Mouse (Mus musculus): ENCODE measurements at regions not wholly inside any gene's neighbourhood (a gene's known extent, or its start where the extent isn't known, plus 50 kb on each side); places are given as distances from the start of the nearest gene placed in this dataset.

DNA sequence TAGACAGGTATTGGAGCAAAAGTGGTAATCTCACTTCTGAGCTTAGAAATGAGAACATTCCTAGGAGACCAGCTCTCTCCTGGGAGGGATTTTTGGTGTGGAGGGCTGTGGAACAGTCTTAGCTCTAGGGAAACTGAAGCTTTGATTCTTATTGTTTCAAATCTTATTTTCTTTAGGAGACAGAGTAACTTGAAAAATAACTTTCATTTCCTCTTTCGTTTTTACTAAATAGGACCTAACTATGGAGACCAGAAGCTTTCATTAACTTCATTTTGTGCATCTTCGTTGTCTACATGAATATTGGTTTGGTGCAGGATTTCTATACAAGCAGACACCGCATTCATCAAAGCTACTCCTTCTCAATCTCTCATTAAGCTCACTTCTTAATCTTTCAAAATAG is 1010.5 kb upstream of the Msl3l2 start:
- ATAC-seq (replicated peaks; ENCODE audit: poor library complexity, severe bottlenecking) = no peak; the same call in 1 of the 2 replicates

GRCm38 (mm10) chr10:55097225-55097624 is 1009.5 kb upstream of the Msl3l2 start:
- ATAC-seq (replicated peaks; ENCODE audit: poor library complexity, severe bottlenecking) = no peak

GRCm38 (mm10) chr10:55098278-55098677 is 1008.4 kb upstream of the Msl3l2 start:
- peak; percentile 96 for ATAC-seq (replicated peaks; ENCODE audit: poor library complexity, severe bottlenecking)

DNA sequence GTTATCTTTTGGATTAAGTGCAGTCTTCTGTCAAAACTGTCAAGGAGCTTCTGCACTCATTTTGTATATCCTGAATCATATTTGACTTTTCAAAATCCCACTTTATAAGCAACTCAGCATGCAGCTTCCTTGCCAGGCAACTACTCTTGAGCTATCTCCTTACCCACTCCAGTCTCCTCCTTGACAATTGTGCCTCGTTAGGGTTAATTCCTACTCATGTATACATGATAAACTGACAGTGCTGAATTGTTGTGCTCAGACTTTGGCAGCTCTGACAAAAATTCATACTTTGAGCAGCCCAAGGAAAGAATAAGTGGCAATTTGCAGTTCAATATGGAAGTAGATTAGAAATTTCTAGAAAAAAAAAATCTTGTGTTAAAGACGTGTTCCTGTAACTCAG is 994.5 kb upstream of the Msl3l2 start:
- ATAC-seq (replicated peaks; ENCODE audit: poor library complexity, severe bottlenecking) = no peak

DNA sequence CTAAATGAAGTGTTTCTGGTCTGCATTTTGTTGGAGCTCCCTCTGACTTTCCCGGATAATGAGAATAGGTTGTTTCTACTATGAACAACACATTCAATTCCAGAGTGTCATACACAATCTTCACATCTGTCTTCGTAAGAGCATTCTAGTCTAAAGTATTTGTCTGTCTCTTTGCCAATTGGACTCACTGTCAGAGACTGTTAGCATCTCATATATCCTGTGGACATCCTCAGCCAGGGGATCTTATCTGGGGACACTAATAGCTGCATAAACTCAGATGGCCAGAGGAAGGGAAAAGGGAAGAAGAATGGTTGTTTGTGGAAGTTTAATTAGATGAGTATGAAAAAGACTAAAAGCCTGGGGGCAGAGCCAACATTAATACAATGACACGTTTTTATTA is 958.5 kb upstream of the Msl3l2 start:
- ATAC-seq (replicated peaks; ENCODE audit: poor library complexity, severe bottlenecking) = no peak

DNA sequence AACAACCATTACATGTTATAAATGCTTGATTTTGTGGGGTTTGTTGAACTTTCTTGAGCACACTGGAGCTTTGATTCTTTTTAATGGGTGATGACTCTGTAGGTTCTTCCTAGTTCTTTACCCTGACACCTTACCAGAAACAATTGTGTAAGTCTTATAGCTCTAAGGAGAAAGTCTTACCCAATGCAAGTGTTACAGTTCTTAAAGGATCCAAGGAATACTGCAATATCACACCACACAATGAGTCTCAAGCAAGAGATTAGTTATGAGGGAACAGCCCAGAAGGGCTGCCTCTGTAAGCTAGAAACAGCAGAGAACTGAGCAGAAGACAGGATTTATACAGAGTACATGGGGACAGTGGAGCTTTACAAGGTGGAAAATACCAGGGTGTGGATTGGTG is 914.5 kb upstream of the Msl3l2 start:
- ATAC-seq (replicated peaks; ENCODE audit: poor library complexity, severe bottlenecking) = no peak

DNA sequence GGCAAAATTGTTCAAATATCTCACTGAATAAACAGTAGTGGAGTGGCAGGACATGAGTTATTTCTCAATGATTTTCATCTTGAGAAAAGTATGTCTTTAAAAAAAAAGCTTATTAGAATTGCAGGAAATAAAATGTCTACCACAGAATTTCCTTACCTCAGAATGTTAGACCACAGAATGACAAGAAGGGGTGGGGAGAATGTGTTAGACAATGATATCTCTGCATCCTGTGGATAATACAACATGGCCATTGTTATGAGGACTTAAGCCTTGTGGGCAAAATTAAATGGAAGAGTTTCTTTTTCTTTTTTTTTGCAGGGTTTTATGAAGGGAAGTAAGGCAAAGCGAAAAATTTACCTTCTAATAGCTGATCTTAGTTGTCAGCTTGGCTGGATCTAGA is 912.6 kb upstream of the Msl3l2 start:
- ATAC-seq (replicated peaks; ENCODE audit: poor library complexity, severe bottlenecking) = no peak

- no peak for ATAC-seq (replicated peaks; ENCODE audit: poor library complexity, severe bottlenecking)
Measured at GRCm38 (mm10) chr10:55195266-55195665, 911.5 kb upstream of the Msl3l2 start.

GRCm38 (mm10) chr10:55237156-55237555 is 869.6 kb upstream of the Msl3l2 start:
- ATAC-seq (replicated peaks; ENCODE audit: poor library complexity, severe bottlenecking) = no peak

DNA sequence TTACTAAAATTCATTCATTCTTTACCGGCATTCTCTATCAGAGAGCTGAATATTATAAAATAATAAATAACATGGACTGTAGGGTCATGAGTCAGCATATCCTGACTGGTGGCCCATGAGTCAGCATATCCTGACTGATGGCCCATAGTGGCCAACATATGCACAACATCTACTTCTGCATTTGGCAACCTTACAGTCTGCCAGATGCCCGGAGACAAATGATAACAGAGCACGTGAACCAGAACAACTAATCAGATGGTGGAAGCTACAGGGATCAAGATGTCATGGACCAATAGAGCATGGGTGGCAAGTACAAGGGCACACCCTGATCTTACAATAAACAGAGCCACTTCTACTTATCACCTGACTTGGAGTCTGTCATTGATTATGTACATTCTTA is 849.4 kb upstream of the Msl3l2 start:
- peak; percentile 68 for ATAC-seq (replicated peaks; ENCODE audit: poor library complexity, severe bottlenecking)

GRCm38 (mm10) chr10:55300141-55300540 is 806.6 kb upstream of the Msl3l2 start:
- ATAC-seq (replicated peaks; ENCODE audit: poor library complexity, severe bottlenecking) = no peak

DNA sequence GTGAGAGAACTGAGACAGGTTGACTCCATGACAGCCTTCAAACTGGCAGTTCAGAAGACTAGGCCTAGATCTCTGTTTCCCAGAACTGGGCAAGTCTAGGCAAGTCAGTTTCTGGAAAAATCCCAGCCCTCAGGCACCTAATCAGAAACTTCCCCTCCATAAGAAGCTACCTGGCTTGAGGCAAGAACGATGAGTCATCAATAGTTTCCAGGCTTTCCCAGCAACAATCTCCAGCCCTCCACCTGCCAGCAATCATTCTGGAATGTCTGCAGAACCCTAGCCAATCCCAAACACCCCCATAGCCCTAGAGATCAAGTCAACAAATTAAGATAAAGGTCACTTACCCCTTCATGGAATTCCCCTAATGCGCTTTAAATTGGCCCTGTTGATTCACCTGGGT is 772.9 kb upstream of the Msl3l2 start:
- ATAC-seq (replicated peaks; ENCODE audit: poor library complexity, severe bottlenecking) = no peak

GRCm38 (mm10) chr10:55335997-55336396 is 770.7 kb upstream of the Msl3l2 start:
- ATAC-seq (replicated peaks; ENCODE audit: poor library complexity, severe bottlenecking) = no peak

DNA sequence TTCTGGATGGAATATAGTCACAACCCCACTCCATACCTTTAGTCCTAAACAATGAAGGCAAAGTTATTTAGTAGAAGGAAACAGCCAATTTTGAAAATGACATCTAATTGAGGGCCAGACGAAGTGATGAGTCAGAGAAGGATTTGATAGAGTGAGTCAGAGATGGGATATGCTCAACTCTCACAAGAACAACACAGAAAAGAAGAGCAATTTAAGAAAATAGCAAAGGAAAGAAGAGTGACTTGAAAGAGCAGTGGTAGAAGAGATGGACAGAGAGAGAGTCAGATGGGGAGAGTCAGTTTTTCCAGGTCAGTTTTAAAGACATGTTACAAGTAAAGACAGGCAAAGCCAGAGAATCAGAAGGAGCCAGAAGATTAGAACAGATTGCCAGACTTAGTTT is 758.6 kb upstream of the Msl3l2 start:
- no peak for ATAC-seq (replicated peaks; ENCODE audit: poor library complexity, severe bottlenecking)

All from granulocyte monocyte progenitor cell, adult 5-6 weeks (primary cell).